Mouse (Mus musculus) thymus, adult 2 months (tissue): Measurements from ENCODE around the gene Ttc26.

Experiments used
- CTCF ChIP-seq: fragments of 200-500 bp; IDR thresholded peaks from 2 replicates; pipeline ENCODE4 v1.5.1; 2012; ENCODE audit warnings: mild to moderate bottlenecking, control low read depth, low read length, moderate library complexity, borderline replicate concordance; ENCODE audit not compliant: control insufficient read depth, poor library complexity, insufficient read depth; ENCODE audit errors: extremely low read depth
- POLR2A ChIP-seq: fragments of 200-500 bp; IDR thresholded peaks from 2 replicates; pipeline ENCODE4 v1.6.1; 2012; ENCODE audit warnings: mild to moderate bottlenecking, low read length, control low read depth, moderate library complexity; ENCODE audit not compliant: control insufficient read depth, poor library complexity, insufficient read depth; ENCODE audit errors: extremely low read depth

DNA sequence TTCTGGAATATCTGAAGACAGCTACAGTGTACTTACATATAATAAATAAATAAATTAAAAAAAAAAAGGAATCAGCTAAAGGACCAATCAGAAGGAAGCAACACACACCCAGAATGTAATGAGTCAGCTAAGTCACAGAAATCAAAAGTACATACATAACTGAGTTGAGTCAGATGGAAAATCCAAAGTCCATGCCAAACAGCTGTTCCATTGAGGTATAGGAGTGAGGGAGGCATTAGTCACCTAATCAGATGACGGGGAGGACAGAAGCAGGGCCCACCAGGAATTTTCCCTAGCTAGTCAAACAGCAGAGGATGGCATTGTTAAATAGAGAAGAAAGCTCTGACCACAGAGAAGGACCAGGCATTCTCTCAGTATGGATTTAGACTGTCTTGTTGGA lies 7.0 kb upstream of the Ttc26 start:
- no peak for TF ChIP-seq CTCF
- TF ChIP-seq POLR2A, result no peak
